Mouse (Mus musculus) stomach, embryonic 15.5 days (tissue): ENCODE data around the gene Gpr153. TPM values are rescaled to one million over a fixed set of nuclear protein-coding genes. Genes with fewer than 3 reads are reported as not detected.
"Not testable (repeated sequence)": the region's sequence is repeated elsewhere in the genome, so short reads cannot be mapped to it uniquely, and the experiment has no call there.

Source experiments
- ATAC-seq: fragments of 200-750 bp; cut with Nextera tagmentation; 2 replicates; pipeline ENCODE4 v1.8.0; 2017; ENCODE audit warnings: low read depth, moderate number of reproducible peaks, moderate TSS enrichment; ENCODE audit not compliant: insufficient read depth, low FRiP score
- H3K27ac ChIP-seq: fragments of 300-500 bp; sonication (generic); 2 replicates; pipeline ENCODE4 v1.5.1; 2015; ENCODE audit warnings: mild to moderate bottlenecking, inconsistent platforms
- H3K27me3 ChIP-seq: fragments of 300-500 bp; sonication (generic); replicated peaks from 2 replicates; pipeline ENCODE4 v1.6.1; 2015; ENCODE audit warnings: inconsistent platforms
- H3K36me3 ChIP-seq: fragments of 300-500 bp; sonication (generic); 2 replicates; pipeline ENCODE4 v1.6.1; 2015; ENCODE audit warnings: inconsistent platforms
- H3K4me1 ChIP-seq: fragments of 300-500 bp; sonication (generic); 2 replicates; pipeline ENCODE4 v1.6.1; 2015; ENCODE audit warnings: inconsistent platforms
- H3K4me2 ChIP-seq: fragments of 300-500 bp; sonication (generic); 2 replicates; pipeline ENCODE4 v1.6.1; 2015; ENCODE audit warnings: mild to moderate bottlenecking, inconsistent platforms
- H3K4me3 ChIP-seq: fragments of 300-500 bp; sonication (generic); replicated peaks from 2 replicates; pipeline ENCODE4 v1.5.1; 2015; ENCODE audit warnings: inconsistent platforms
- H3K9ac ChIP-seq: fragments of 300-500 bp; sonication (generic); 2 replicates; pipeline ENCODE4 v1.6.1; 2015; ENCODE audit warnings: inconsistent platforms
- H3K9me3 ChIP-seq: fragments of 300-500 bp; sonication (generic); 2 replicates; pipeline ENCODE4 v1.6.1; 2016; ENCODE audit warnings: inconsistent platforms
- WGBS: fragments of 180-500 bp; shearing (Covaris S2); methylation state at CpG from one replicate; pipeline ENCODE4 v1.1.7; 2015; 5-methylcytosine and 5-hydroxymethylcytosine counted together
- polyA plus RNA-seq: library from polyadenylated mRNA; unstranded; fragments of >200 nt; fragmentation: Nextera tagmentation; extraction: Ambion mirVana; gene quantifications from 2 replicates; pipeline ENCODE4 v1.2.1, GENCODE M21; 2015

Gpr153 gene
- polyA plus RNA-seq = 12.9 and 13.5 TPM in 2 replicates

DNA sequence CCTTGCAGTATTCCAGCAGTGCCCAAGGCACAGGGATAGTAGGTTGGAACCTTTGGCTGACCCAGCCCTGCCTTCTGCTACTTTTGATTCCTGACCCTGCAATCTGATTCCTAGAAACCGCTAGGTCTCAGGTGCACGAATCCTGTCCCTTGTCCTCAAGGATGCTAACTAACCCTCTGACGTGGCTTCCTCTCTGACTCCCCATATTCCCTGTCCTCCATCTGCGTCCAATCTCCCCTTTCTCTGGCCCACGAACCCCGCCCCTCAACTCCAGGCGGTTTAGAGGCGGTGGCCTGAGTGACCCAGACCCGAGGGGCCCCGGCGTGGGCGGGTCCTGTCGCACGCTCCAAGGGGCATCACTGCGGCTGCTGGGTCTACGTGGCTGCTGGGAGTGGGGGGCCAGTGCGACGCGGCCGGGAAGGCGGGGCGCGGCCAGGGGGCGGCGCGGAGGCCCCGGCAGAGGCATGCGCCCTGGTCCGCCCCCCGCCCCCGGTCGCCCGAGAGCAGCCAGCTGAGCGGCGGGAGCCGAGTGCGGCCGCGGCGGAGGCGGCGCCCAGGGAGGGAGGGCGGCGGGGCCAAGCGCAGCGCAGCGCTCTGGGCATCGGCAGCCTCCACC, at the start of gene Gpr153:
Gpr153 (plus strand) TSS at position 612 of the 616 bp plus-strand sequence.
- H3K4me3 ChIP-seq = peak within 1 kb of the TSS; percentile 63
- peak within 1 kb of the TSS; percentile 82 for H3K9ac ChIP-seq
- H3K4me2 ChIP-seq = peak within 1 kb of the TSS; percentile 95
- H3K27ac ChIP-seq = peak within 1 kb of the TSS; percentile 82
- peaks cover 17% of the 10 kb centered on the region; the same call in 1 of the 2 replicates for H3K27me3 ChIP-seq
- H3K4me1 ChIP-seq = peaks cover 45% of the 10 kb centered on the region
- no peaks in the 10 kb centered on the region for H3K9me3 ChIP-seq
- WGBS = 2% methylated on average over 38 of the region's 48 CpGs
- no peaks in the 10 kb centered on the region for H3K36me3 ChIP-seq
- ATAC-seq = peak; percentile 72

DNA sequence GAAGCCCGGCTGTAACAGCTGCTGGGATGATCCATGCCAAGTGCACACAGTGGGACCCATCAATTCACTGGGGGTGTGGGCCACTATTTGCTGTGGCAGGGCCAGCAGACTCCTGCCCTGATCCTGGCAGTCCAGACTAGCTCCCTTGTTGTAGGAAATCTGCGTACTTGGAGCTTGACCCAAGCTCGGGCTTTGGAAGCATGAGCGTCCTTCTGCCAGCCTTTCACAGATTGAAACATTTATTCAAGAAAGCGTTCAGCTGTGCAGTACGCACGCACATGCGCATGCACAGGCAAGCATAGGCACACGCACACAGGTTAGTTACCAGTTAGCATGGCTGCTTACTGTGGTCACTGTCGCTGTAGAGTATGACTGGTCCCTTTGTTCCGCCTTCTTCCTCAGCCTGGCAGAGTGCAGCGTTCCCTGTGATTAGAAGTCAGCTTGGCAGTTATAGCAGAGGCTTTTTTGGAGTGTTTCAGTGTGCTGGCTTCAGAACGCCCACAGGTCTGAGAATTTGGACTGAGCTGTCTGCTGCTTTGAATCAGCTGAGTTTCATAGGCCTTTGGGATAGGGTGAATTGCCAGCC, 47.0 kb upstream of the Gpr153 start:
- Histone ChIP-seq H3K9ac (no peak overlapping the region), H3K36me3 (no peaks in the 10 kb centered on the region), H3K4me1 (0 out of 2 replicates have a peak, but pooled peaks cover 7% of the 10 kb centered on the region), H3K4me3 (no peak overlapping the region), H3K4me2 (no peak overlapping the region), H3K27ac (no peak overlapping the region), H3K9me3 (no peaks in the 10 kb centered on the region), H3K27me3 (no peaks in the 10 kb centered on the region)
- WGBS = 83% methylated on average over 13 of the region's 13 CpGs
- ATAC-seq = no peak

DNA sequence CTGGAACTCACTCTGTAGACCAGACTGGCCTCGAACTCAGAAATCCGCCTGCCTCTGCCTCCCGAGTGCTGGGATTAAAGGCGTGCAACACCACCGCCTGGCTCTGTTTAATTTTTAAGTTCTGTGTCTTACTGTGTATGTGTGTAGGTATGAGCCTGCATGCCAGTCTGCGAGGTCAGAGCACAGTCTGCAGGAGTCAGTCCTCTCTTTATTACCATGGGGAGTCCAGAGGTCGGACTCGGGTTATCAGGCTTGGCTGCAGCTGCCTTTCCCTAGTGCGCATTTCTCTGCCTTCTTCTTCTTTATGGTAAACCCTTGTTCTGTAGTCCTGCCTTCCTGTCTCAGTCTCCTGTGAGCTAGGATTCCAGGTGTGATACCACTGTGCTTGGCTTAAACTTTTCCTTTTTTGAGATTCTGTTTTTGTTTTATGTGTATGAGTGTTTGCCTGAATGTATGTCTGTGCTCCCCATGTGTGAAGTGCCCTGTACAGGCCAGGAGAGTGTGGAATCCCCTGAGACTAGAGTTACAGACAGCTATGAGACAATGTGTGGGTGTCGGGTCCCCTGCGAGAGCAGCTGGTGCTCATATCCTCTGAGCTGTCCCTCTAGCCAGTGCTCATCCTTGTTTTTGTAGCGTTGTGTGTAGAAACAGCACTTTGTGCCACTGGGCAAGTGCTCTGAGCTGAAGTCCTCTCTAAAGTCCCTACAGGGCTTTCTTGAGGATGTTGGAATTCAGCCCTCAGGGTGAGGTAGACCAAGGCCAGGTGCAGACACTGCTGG, 46.1 kb upstream of the Gpr153 start:
- ATAC-seq = no peak
- no peak overlapping the region for H3K27ac ChIP-seq
- 75% methylated on average over 12 of the region's 12 CpGs for WGBS

DNA sequence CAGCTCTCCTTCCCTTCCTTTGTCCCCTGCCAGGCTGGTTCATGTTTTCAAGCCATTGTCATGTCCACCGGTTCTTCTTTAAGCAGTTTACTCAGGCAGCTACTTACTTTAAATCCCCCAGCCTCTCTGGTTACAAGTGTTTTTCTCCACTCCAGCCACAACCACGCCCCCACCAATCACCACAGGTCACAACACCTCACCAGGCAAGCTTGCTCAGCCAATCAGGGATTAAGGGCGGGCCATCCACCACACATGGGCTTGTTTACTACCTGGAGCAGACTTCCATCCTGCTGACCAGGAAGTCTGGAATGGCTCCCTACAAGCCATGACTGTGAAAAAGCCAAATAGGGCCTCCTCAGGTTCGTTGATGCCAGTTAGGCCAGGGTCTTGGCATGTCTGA, 43.7 kb upstream of the Gpr153 start:
- 38% methylated on average over 4 of the region's 4 CpGs for WGBS
- H3K27ac ChIP-seq, H3K4me1 ChIP-seq, H3K4me2 ChIP-seq, H3K4me3 ChIP-seq, H3K9ac ChIP-seq, H3K9me3 ChIP-seq, H3K36me3 ChIP-seq, H3K27me3 ChIP-seq, ATAC-seq: not testable (repeated sequence)

More for the DNA sequence above, 46.1 kb upstream of the Gpr153 start:
- no peak overlapping the region for H3K9ac ChIP-seq
- H3K36me3 ChIP-seq = no peaks in the 10 kb centered on the region
- H3K4me2 ChIP-seq = no peak overlapping the region
- no peaks in the 10 kb centered on the region for H3K27me3 ChIP-seq
- H3K4me3 ChIP-seq = no peak overlapping the region
- no peaks in the 10 kb centered on the region for H3K9me3 ChIP-seq
- H3K4me1 ChIP-seq = no peaks in the 10 kb centered on the region

DNA sequence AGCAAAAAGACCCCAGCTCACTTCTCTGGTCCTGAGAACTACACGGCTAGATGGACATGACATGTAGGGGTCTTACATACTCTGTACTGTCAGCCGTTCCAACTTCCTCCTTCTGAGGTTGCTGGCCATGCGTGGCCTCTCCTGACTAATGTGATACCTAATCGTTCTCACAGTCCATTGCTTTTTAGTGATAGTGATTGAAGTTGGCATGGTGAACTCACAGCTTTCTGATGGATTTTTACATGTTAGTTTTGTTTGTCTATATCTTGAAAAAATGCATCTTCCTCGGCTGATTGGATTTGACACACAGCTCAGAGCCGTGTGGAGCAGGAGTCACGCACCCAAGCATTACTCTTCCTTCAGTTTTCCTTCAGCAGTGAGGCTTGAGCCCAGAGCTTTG, 42.7 kb upstream of the Gpr153 start:
- Histone ChIP-seq H3K9me3 (no peaks in the 10 kb centered on the region), H3K4me1 (no peaks in the 10 kb centered on the region), H3K36me3 (no peaks in the 10 kb centered on the region), H3K4me3 (no peak overlapping the region), H3K9ac (no peak overlapping the region), H3K4me2 (no peak overlapping the region), H3K27ac (no peak overlapping the region), H3K27me3 (no peaks in the 10 kb centered on the region)
- no peak for ATAC-seq
- WGBS = 82% methylated on average over 7 of the region's 7 CpGs

DNA sequence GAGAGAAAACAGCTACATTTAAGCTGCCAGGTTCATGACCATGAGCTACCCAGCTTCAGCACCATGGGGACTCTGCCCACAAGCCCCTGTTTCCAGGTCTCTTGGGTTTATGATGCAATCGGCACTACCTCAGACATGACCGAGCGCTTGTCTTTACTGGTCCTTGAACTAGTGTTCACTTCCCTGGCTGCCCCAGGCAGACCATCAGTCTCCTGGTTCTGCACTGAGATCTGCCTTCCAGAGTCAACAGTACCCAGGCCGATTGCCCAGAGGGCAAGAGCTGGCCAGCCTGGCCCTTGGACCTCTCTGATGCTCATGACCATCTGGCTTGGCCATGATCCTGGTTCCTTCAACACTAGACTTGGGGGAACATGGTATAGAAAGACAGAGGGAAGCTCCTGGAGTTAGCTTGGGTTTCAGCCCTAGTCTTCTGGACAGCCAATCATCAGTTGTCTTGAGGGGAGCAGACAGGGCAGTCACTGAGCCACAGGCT, 41.6 kb upstream of the Gpr153 start:
- no peaks in the 10 kb centered on the region for H3K27me3 ChIP-seq
- H3K27ac ChIP-seq = no peak overlapping the region
- no peak for ATAC-seq
- no peak overlapping the region for H3K4me3 ChIP-seq
- no peak overlapping the region for H3K9ac ChIP-seq
- no peak overlapping the region for H3K4me2 ChIP-seq
- H3K4me1 ChIP-seq = no peaks in the 10 kb centered on the region
- H3K36me3 ChIP-seq = no peaks in the 10 kb centered on the region
- no peaks in the 10 kb centered on the region for H3K9me3 ChIP-seq
- 85% methylated on average over 4 of the region's 4 CpGs for WGBS

DNA sequence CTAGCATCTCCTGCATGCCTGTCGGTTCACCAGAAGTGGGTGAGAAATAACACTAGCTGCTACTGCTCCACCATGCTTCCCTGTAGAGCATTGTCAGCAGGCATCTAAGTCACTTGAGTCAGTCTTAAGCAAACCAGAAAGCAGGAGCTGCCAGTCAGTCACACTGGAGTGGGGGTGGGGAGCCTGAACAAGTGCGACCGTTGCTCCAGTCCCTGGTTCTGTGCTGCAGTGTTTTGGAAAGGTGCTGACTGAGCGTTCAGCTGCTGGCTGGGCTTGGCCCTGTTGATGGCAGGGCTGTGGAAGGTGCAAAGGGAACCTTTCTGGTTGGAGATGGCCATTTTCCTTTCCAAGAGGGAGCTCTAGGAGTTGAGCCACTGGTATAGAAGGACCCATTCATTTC, 34.1 kb upstream of the Gpr153 start:
- ATAC-seq = no peak
- H3K4me2 ChIP-seq = no peak overlapping the region
- H3K9ac ChIP-seq = no peak overlapping the region
- H3K36me3 ChIP-seq = no peaks in the 10 kb centered on the region
- no peak overlapping the region for H3K4me3 ChIP-seq
- H3K4me1 ChIP-seq = no peaks in the 10 kb centered on the region
- no peaks in the 10 kb centered on the region for H3K9me3 ChIP-seq
- 72% methylated on average over 4 of the region's 4 CpGs for WGBS
- no peaks in the 10 kb centered on the region for H3K27me3 ChIP-seq
- H3K27ac ChIP-seq = no peak overlapping the region

DNA sequence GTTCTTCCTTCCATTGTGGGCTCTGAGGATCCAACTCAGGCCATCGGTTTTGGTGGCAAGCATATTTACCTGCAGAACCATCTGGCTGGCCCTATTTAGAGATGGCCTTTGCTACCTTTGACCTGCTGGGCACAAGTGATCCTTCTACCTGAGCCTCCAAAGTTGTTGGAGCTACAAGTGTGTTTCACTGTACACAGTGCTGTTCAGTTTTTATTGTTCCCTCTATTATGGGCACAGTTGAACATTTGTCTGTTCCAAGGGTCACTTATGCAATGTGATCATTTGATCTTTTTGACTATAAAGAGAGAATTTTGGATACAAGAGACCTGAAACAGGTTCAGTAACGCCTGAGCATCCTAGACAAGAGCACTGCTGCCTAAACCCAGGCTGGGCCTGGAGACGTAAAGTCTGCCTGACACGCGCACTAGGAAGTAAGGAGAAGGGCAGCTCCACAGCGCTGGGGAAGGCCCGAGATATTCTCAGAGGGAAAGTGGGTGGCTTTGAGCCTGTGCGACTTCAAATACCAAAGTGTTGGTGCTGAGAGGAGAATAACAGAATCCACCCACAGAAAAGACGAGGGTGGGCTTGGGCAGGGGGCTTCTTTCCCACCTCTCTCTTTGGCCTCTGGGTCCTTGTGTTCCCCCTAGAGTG, 30.7 kb upstream of the Gpr153 start:
- H3K4me1 ChIP-seq = no peaks in the 10 kb centered on the region
- H3K36me3 ChIP-seq = no peaks in the 10 kb centered on the region
- no peaks in the 10 kb centered on the region for H3K27me3 ChIP-seq
- ATAC-seq = no peak
- no peak overlapping the region for H3K4me2 ChIP-seq
- no peak overlapping the region for H3K4me3 ChIP-seq
- H3K27ac ChIP-seq = no peak overlapping the region
- WGBS = 86% methylated on average over 9 of the region's 9 CpGs
- H3K9ac ChIP-seq = no peak overlapping the region
- H3K9me3 ChIP-seq = no peaks in the 10 kb centered on the region

DNA sequence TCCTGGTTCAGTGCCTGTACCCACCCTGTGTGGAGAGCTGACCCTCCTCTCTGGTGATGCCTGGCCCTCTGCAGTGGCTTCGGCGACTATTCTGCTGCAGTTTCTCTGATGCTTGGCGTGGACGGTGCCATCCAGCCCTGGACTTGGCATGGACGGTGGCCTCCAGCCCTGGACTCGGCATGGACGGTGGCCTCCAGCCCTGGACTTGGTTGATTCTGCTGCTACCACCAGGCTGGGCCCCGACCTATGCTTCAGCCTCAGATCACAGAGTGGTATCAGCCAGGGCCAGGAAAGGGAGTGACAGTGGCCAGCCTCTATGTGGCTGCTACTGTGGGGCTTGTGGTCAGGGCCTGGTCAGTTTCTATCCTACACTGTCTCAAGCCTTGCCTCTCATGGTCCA, 30.1 kb upstream of the Gpr153 start:
- H3K4me3 ChIP-seq = no peak overlapping the region
- no peak overlapping the region for H3K4me2 ChIP-seq
- WGBS = 82% methylated on average over 8 of the region's 8 CpGs
- no peaks in the 10 kb centered on the region for H3K4me1 ChIP-seq
- H3K27me3 ChIP-seq = no peaks in the 10 kb centered on the region
- H3K9ac ChIP-seq = no peak overlapping the region
- no peaks in the 10 kb centered on the region for H3K9me3 ChIP-seq
- no peak overlapping the region for H3K27ac ChIP-seq
- H3K36me3 ChIP-seq = no peaks in the 10 kb centered on the region
- no peak for ATAC-seq

DNA sequence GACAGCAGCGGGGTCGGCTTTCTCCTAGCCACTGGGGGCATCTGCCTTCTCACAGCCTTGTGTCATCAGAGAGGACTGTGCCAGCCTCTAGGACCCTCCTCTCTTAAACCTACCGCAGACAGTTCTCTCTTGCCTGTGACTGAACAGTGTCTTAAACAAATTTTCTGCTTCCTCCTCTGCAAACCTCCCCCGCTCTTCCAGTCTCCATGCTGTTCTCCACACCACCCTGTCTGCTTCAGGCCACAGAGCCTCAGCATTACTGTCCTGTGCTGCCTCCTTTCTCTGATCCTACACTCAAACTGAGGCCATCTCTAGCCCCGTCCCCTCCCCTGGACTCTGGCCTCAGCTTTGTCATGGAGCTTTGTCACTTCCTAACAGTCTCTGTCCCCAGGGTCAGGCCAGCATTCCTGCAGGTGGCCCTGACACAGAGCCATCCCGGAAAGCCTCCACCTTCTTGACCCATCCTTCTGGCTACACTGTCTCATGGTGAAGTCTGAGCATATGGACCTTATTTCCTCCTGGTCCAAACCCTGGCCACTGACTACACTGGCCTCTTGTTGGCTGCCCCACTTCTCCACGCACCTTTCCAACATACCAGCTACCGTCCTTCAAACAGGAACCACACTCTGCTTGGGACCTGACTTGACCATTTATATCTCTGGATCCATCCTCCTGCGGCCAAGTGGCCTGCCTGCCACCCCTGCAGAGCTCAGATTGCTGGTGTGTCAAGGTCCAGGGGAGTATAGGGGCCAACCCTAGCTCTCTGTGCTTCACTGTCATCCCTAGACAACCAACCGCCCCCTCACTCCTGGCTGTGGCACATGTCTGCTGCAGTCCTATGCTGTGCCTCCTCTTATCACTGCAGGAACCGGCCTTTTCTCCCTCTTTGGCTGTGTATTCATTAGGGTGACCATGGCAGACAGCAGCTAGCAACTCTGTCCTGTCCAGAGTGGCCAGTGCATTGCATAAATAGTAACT, 29.2 kb upstream of the Gpr153 start:
- 80% methylated on average over 11 of the region's 11 CpGs for WGBS
- H3K9ac ChIP-seq = no peak overlapping the region

DNA sequence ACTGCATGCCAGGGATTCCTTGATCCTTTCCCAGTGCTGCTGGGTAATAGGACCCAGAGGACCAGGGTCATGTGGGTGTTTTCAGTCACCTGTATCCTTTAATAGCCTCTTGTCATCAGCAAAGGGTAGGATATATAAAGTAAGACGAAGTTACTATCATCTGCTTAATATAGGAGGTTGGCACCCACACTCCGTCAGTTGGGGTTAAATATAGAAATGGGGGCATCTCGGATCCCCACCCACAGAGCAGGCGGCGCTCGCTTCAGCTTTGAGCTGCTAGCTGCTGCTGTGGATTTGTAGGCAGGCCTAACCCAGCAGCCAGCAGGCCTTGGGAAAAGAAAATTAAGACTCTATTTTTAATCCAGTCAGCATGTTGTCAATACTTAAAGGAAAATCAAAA, 28.0 kb upstream of the Gpr153 start:
- Histone ChIP-seq H3K36me3 (no peaks in the 10 kb centered on the region), H3K9me3 (no peaks in the 10 kb centered on the region), H3K4me2 (no peak overlapping the region), H3K27me3 (no peaks in the 10 kb centered on the region), H3K9ac (no peak overlapping the region), H3K4me3 (no peak overlapping the region), H3K4me1 (no peaks in the 10 kb centered on the region), H3K27ac (no peak overlapping the region)
- no peak for ATAC-seq
- 80% methylated on average over 6 of the region's 6 CpGs for WGBS

More for the DNA sequence above, 29.2 kb upstream of the Gpr153 start:
- Histone ChIP-seq H3K4me1 (no peaks in the 10 kb centered on the region), H3K9me3 (no peaks in the 10 kb centered on the region), H3K27me3 (no peaks in the 10 kb centered on the region), H3K36me3 (no peaks in the 10 kb centered on the region), H3K27ac (no peak overlapping the region), H3K4me3 (no peak overlapping the region), H3K4me2 (no peak overlapping the region)
- 0 out of 2 replicates have a peak, but pooled peaks have one; percentile 33 for ATAC-seq
